Mouse (Mus musculus): ENCODE data around the gene Coa4. TPM values are rescaled to one million over a fixed set of nuclear protein-coding genes. Genes with fewer than 3 reads are reported as not detected.

The Coa4 gene
- total and polyA plus RNA-seq, 3 experiments, result 4.4 to 10.5 (median 9.3) TPM

GRCm38 (mm10) chr7:100504740-100505487 lies 32.0 kb upstream of the Coa4 start:
- DNase-seq, result no peak

- DNase-seq, result no peak
These were observed 30.4 kb upstream of the Coa4 start for GRCm38 (mm10) chr7:100506494-100506893.

- DNase-seq, result no peak
These were observed 28.2 kb upstream of the Coa4 start for GRCm38 (mm10) chr7:100508670-100509069.

GRCm38 (mm10) chr7:100511602-100512001 lies 25.3 kb upstream of the Coa4 start:
- no peak for DNase-seq

GRCm38 (mm10) chr7:100514573-100514972 lies 22.3 kb upstream of the Coa4 start, which contains the start of gene Dnajb13:
Gene Dnajb13 (minus strand): TSS chr7:100514960.
- no peak for DNase-seq

GRCm38 (mm10) chr7:100520204-100520603 lies 16.7 kb upstream of the Coa4 start:
- no peak for DNase-seq

- peak; percentile 81 for DNase-seq
These were observed 16.1 kb upstream of the Coa4 start for GRCm38 (mm10) chr7:100520663-100521285.

GRCm38 (mm10) chr7:100522222-100522621 lies 14.6 kb upstream of the Coa4 start:
- DNase-seq, result no peak

GRCm38 (mm10) chr7:100524669-100525068 lies 12.2 kb upstream of the Coa4 start:
- DNase-seq, result no peak

GRCm38 (mm10) chr7:100530766-100531165 lies 6.1 kb upstream of the Coa4 start:
- DNase-seq, result no peak

- no peak for DNase-seq
These were observed 3.4 kb upstream of the Coa4 start for GRCm38 (mm10) chr7:100533503-100533902.

GRCm38 (mm10) chr7:100534216-100534615 lies 2.7 kb upstream of the Coa4 start:
- DNase-seq, result no peak

GRCm38 (mm10) chr7:100535831-100536230 lies 1.0 kb upstream of the Coa4 start:
- DNase-seq, result no peak

GRCm38 (mm10) chr7:100537519-100537902 lies 640 bp downstream of the Coa4 start:
- DNase-seq, result no peak

GRCm38 (mm10) chr7:100539516-100539915 lies 2.6 kb downstream of the Coa4 start:
- DNase-seq, result no peak

- DNase-seq, result no peak
These were observed 7.6 kb downstream of the Coa4 start for GRCm38 (mm10) chr7:100544437-100544836.

- peak; percentile 83 for DNase-seq
These were observed 10.8 kb downstream of the Coa4 start for GRCm38 (mm10) chr7:100547631-100548030.

GRCm38 (mm10) chr7:100549796-100550195 lies 12.9 kb downstream of the Coa4 start:
- no peak for DNase-seq

- peak; percentile 15 for DNase-seq
These were observed 13.6 kb downstream of the Coa4 start for GRCm38 (mm10) chr7:100550338-100551007.

GRCm38 (mm10) chr7:100554939-100555338 lies 18.1 kb downstream of the Coa4 start:
- DNase-seq, result no peak

- peak; percentile 30 for DNase-seq
These were observed 18.6 kb downstream of the Coa4 start for GRCm38 (mm10) chr7:100555431-100555951.

GRCm38 (mm10) chr7:100557241-100557640 lies 20.4 kb downstream of the Coa4 start:
- peak; percentile 60 for DNase-seq

- no peak for DNase-seq
These were observed 22.5 kb downstream of the Coa4 start for GRCm38 (mm10) chr7:100559331-100559730.
